Mouse (Mus musculus): ENCODE data around the gene Hoxd9. TPM values are rescaled to one million over a fixed set of nuclear protein-coding genes. Genes with fewer than 3 reads are reported as not detected.

The Hoxd9 gene
- total and polyA plus RNA-seq, 3 experiments: 0.10 to 0.29 (median 0.16) TPM

DNA sequence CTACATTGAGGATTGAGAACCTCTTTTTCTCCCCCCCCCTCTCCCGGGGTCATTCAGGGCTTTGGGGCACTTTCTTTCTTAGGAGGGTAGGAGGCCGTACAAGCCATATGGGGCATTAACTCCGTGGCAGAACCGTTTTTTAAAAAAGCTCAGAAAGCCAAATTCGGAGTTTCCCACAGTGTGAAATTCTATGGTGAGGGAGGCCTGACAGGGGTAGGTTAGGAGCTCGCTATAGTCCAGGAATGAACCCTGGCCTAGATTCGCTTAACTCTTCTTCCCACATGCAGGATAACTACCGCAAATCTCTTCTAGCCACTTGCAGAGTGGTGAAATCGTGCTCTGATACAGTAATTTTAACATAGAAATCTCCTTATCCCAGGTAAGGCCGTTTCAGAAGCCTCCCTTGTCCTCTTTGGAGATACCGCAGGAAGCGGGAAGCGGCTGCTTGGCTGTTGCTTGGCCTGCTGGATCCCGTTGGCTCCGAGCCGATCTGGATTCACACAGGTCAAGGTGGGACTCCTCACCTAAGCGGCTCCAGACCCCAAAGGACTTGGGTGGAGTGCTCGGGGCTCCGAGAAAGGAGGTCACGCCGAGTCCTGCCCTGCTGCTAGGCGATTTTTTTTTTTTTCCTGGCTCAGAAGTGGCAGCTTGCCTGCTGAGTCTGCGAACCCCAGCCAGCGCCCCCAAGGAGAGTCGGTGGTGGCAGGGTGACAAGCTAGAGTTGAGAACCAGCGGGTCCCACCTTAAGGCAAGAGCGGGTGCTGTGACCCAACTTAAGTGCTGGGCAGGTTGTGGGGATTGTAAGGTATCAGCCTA, 37.7 kb downstream of the Hoxd9 start:
- Histone ChIP-seq H3K4me3 (no peak overlapping the region), H3K27me3 (ENCODE audit: control insufficient read depth, insufficient read depth, low read length) (peaks cover 42% of the 10 kb centered on the region), H3K36me3 (ENCODE audit: control insufficient read depth, insufficient read depth, low read length) (no peaks in the 10 kb centered on the region), H3K79me2 (replicated peaks; ENCODE audit: control insufficient read depth, insufficient read depth, low read length) (no peaks in the 10 kb centered on the region), H3K4me1 (ENCODE audit: control insufficient read depth, insufficient read depth, low read length) (no peaks in the 10 kb centered on the region), H3K9ac (ENCODE audit: low read depth, low read length) (no peak overlapping the region), H3K27ac (no peak overlapping the region)
- TF ChIP-seq CTCF (IDR thresholded peaks at IDR 0.05): no peak
- TF ChIP-seq EP300 (IDR thresholded peaks at IDR 0.05; ENCODE audit: insufficient read depth, low read depth, low read length): no peak
- TF ChIP-seq POLR2A (IDR thresholded peaks at IDR 0.05; ENCODE audit: insufficient read depth, low read depth, low read length): no peak
- 5% methylated on average over 27 of the region's 27 CpGs for WGBS
- DNase-seq: no peak
- intact Hi-C loops (cut with DNase I): no loop called here

- peaks cover 46% of the 10 kb centered on the region for H3K27me3 ChIP-seq (ENCODE audit: control insufficient read depth, insufficient read depth, low read length)
- no peak for DNase-seq
- H3K27ac ChIP-seq: no peak overlapping the region
- TF ChIP-seq CTCF (IDR thresholded peaks at IDR 0.05): no peak
- TF ChIP-seq POLR2A (IDR thresholded peaks at IDR 0.05; ENCODE audit: insufficient read depth, low read depth, low read length): no peak
- no peak for TF ChIP-seq EP300 (IDR thresholded peaks at IDR 0.05; ENCODE audit: insufficient read depth, low read depth, low read length)
- H3K4me3 ChIP-seq: no peak overlapping the region
- WGBS: 4% methylated on average over 42 of the region's 42 CpGs
- no peak overlapping the region for H3K9ac ChIP-seq (ENCODE audit: low read depth, low read length)
- H3K4me1 ChIP-seq (ENCODE audit: control insufficient read depth, insufficient read depth, low read length): no peaks in the 10 kb centered on the region
- no peaks in the 10 kb centered on the region for H3K36me3 ChIP-seq (ENCODE audit: control insufficient read depth, insufficient read depth, low read length)
- intact Hi-C loops (cut with DNase I): no loop called here
- no peaks in the 10 kb centered on the region for H3K79me2 ChIP-seq (replicated peaks; ENCODE audit: control insufficient read depth, insufficient read depth, low read length)
Observed at GRCm38 (mm10) chr2:74735851-74736687, 38.5 kb downstream of the Hoxd9 start.

DNA sequence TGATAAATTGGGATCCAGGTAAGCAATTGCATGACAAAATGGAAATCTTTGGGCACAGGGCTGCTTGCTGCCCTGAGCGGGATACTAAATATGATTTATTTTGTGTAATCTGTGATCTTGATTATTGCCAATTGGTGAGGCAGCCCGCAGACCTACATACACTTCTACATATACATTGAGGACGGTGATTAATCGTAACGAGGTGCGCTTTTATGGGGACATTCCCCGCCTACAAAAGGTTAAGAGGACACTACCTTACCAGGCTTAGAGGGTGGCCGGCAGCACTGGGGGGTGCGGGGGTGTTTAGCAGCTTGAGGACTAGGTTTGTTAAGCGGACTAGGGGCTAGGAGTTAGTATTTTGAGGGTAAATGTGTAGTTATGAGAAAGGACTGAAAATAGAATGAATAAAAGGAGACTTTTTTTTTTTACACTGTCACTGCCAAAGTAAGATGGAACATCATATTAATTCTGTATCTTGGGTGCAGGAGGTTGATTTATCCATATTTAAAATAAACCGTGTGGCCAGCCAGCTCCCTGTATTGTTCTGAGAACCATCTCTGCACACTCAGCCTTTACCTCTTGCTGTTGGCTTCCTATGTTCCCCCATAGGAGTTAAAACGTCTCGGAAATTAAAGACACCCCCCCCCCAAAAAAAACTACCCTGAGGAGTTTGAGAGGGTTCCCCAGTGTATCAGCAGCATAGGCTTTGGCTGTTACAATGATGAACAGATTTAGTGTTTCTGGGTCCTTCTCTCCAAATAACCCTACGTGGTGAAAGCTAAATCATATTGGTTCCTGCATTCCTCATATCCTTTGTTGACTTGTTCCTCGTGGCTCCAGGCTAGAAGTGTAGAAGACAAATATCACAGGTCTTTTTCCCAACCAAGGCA, 39.4 kb downstream of the Hoxd9 start:
- H3K27ac ChIP-seq: no peak overlapping the region
- H3K79me2 ChIP-seq (replicated peaks; ENCODE audit: control insufficient read depth, insufficient read depth, low read length): no peaks in the 10 kb centered on the region
- peaks cover 46% of the 10 kb centered on the region for H3K27me3 ChIP-seq (ENCODE audit: control insufficient read depth, insufficient read depth, low read length)
- no peak overlapping the region for H3K4me3 ChIP-seq
- intact Hi-C loops (cut with DNase I): no loop called here
- no peaks in the 10 kb centered on the region for H3K36me3 ChIP-seq (ENCODE audit: control insufficient read depth, insufficient read depth, low read length)
- no peaks in the 10 kb centered on the region for H3K4me1 ChIP-seq (ENCODE audit: control insufficient read depth, insufficient read depth, low read length)
- no peak for DNase-seq
- TF ChIP-seq EP300 (IDR thresholded peaks at IDR 0.05; ENCODE audit: insufficient read depth, low read depth, low read length) (no peak), CTCF (IDR thresholded peaks at IDR 0.05) (no peak), POLR2A (IDR thresholded peaks at IDR 0.05; ENCODE audit: insufficient read depth, low read depth, low read length) (no peak)
- 10% methylated on average over 15 of the region's 15 CpGs for WGBS
- H3K9ac ChIP-seq (ENCODE audit: low read depth, low read length): no peak overlapping the region

DNA sequence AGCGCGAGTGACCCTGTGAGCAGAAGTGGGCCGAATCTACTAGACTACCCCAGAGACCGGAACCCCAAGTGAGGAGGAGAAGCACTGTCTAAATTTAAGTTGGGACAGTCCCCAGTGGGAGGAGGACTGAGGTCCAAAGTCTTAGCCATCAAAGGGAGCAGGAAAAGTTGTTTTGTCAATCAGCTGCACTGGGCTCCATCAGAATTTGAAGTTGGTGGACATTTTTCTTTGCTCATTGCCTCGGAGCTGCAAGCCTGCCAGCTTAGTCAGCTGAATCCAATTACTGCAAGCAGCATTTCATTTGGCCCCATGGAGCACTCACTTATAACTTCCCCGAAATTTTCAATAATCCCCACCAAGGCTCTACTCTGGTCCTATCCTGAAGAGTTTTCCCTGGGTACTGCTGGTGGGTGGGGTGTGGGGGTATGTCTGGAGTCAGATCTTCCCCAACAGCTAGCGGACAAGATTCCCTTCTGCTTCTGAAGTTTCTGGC, 40.1 kb downstream of the Hoxd9 start:
- H3K27ac ChIP-seq: no peak overlapping the region
- H3K27me3 ChIP-seq (ENCODE audit: control insufficient read depth, insufficient read depth, low read length): peaks cover 44% of the 10 kb centered on the region
- H3K9ac ChIP-seq (ENCODE audit: low read depth, low read length): no peak overlapping the region
- no peaks in the 10 kb centered on the region for H3K36me3 ChIP-seq (ENCODE audit: control insufficient read depth, insufficient read depth, low read length)
- no peaks in the 10 kb centered on the region for H3K4me1 ChIP-seq (ENCODE audit: control insufficient read depth, insufficient read depth, low read length)
- no peak for DNase-seq
- intact Hi-C loops (cut with DNase I): no loop called here
- 10% methylated on average over 7 of the region's 7 CpGs for WGBS
- H3K4me3 ChIP-seq: no peak overlapping the region
- TF ChIP-seq CTCF (IDR thresholded peaks at IDR 0.05) (no peak), POLR2A (IDR thresholded peaks at IDR 0.05; ENCODE audit: insufficient read depth, low read depth, low read length) (no peak), EP300 (IDR thresholded peaks at IDR 0.05; ENCODE audit: insufficient read depth, low read depth, low read length) (no peak)
- no peaks in the 10 kb centered on the region for H3K79me2 ChIP-seq (replicated peaks; ENCODE audit: control insufficient read depth, insufficient read depth, low read length)

GRCm38 (mm10) chr2:74738623-74739475, 41.3 kb downstream of the Hoxd9 start:
- Histone ChIP-seq H3K79me2 (replicated peaks; ENCODE audit: control insufficient read depth, insufficient read depth, low read length) (no peaks in the 10 kb centered on the region), H3K27me3 (ENCODE audit: control insufficient read depth, insufficient read depth, low read length) (peaks cover 39% of the 10 kb centered on the region), H3K36me3 (ENCODE audit: control insufficient read depth, insufficient read depth, low read length) (no peaks in the 10 kb centered on the region), H3K27ac (no peak overlapping the region), H3K9ac (ENCODE audit: low read depth, low read length) (no peak overlapping the region), H3K4me3 (no peak overlapping the region), H3K4me1 (ENCODE audit: control insufficient read depth, insufficient read depth, low read length) (no peaks in the 10 kb centered on the region)
- intact Hi-C loops (cut with DNase I): no loop called here
- TF ChIP-seq CTCF (IDR thresholded peaks at IDR 0.05) (no peak), POLR2A (IDR thresholded peaks at IDR 0.05; ENCODE audit: insufficient read depth, low read depth, low read length) (no peak), EP300 (IDR thresholded peaks at IDR 0.05; ENCODE audit: insufficient read depth, low read depth, low read length) (no peak)
- DNase-seq: no peak
- WGBS: 6% methylated on average over 20 of the region's 20 CpGs
